Mouse (Mus musculus) myocyte (in vitro differentiated cells): ENCODE measurements around the gene Ppp1r21.

Experiments used
- CEBPB ChIP-seq: IDR thresholded peaks from 2 replicates; pipeline ENCODE4 v1.6.1; 2011; ENCODE audit warnings: mild to moderate bottlenecking, moderate library complexity; ENCODE audit not compliant: poor library complexity, insufficient read depth, severe bottlenecking
- E2F4 ChIP-seq: IDR thresholded peaks from one replicate; pipeline ENCODE4 v1.6.1; 2011; ENCODE audit warnings: mild to moderate bottlenecking, control low read depth, moderate library complexity; ENCODE audit not compliant: insufficient read depth
- MAX ChIP-seq: IDR thresholded peaks from one replicate; pipeline ENCODE4 v1.6.1; 2011; ENCODE audit warnings: low read depth, mild to moderate bottlenecking, control low read depth
- MYOG ChIP-seq, 3 experiments: IDR thresholded peaks; one replicate each; pipeline ENCODE4 v1.6.1; 2011; ENCODE audit warnings: control low read depth in 2 of 3, low read depth in 2 of 3, mild to moderate bottlenecking in 2 of 3; ENCODE audit not compliant: insufficient read length in 2 of 3, control insufficient read depth in 1 of 3, insufficient read depth in 1 of 3
- POLR2A ChIP-seq: IDR thresholded peaks from one replicate; pipeline ENCODE4 v1.6.1; 2011; ENCODE audit warnings: low read depth, mild to moderate bottlenecking, control low read depth, moderate library complexity; ENCODE audit not compliant: insufficient read length
- POLR2AphosphoS2 ChIP-seq: IDR thresholded peaks from one replicate; pipeline ENCODE4 v1.6.1; 2011; ENCODE audit warnings: low read depth, control low read depth; ENCODE audit not compliant: insufficient read length
- TCF12 ChIP-seq: IDR thresholded peaks from one replicate; pipeline ENCODE4 v1.6.1; 2011; ENCODE audit warnings: mild to moderate bottlenecking, control low read depth; ENCODE audit not compliant: poor library complexity, insufficient read depth, severe bottlenecking
- TCF3 ChIP-seq: IDR thresholded peaks from one replicate; pipeline ENCODE4 v1.6.1; 2011; ENCODE audit warnings: low read depth, control low read depth; ENCODE audit not compliant: insufficient read length

GRCm38 (mm10) chr17:88583411-88583810 is 53.5 kb downstream of the Ppp1r21 start:
- TF ChIP-seq TCF12 (no peak), E2F4 (no peak), POLR2AphosphoS2 (no peak), POLR2A (no peak), CEBPB (no peak), MYOG (IDR thresholded peaks at IDR 0.05; ENCODE audit: control insufficient read depth in 1 of 3, insufficient read depth in 1 of 3, insufficient read length in 2 of 3, low read depth in 2 of 3) (no peak), MAX (no peak), TCF3 (no peak)
